Mouse (Mus musculus) liver, adult 10 weeks (tissue): ENCODE results near the gene Clip2. TPM values are rescaled to one million over a fixed set of nuclear protein-coding genes. Genes with fewer than 3 reads are reported as not detected.

ENCODE experiments used
- polyA plus RNA-seq: library from polyadenylated mRNA; stranded (reverse); fragments of 350-450 nt; fragmentation: Illumina TruSeq; extraction: RNeasy Lipid Tissue Mini Kit (QIAGEN cat#74804); gene quantifications from one replicate; pipeline ENCODE4 v1.2.3, GENCODE M21; 2014; ENCODE audit warnings: low read depth, low replicate concordance

Gene Clip2
- not detected for polyA plus RNA-seq

GRCm38 (mm10) chr5:134552110-134552972 is at the start of gene Clip2:
Clip2 (minus strand) TSS chr5:134552434.

GRCm38 (mm10) chr5:134581146-134581545 is 28.9 kb upstream of the Clip2 start, which contains the start of gene Rfc2:
Rfc2 (plus strand) TSS chr5:134581366.

GRCm38 (mm10) chr5:134560071-134560449 is 7.8 kb upstream of the Clip2 start, which contains the start of gene Syna:
Syna (minus strand) TSS chr5:134560171.

GRCm38 (mm10) chr5:134456503-134456962 is 95.7 kb downstream of the Clip2 start, which contains the start of gene Gtf2ird1:
Gtf2ird1 (minus strand) TSS chr5:134456716.

Other genes with a start within 250 kb of the Clip2 start
- 30.3 TPM for gene Gtf2i, start 237.7 kb downstream of the Clip2 start, polyA plus RNA-seq
- 8.1 TPM for gene Gtf2ird1, start 95.7 kb downstream of the Clip2 start, polyA plus RNA-seq
- gene Syna, start 7.7 kb upstream of the Clip2 start, polyA plus RNA-seq = not detected
- 5.9 TPM for gene Rfc2, start 28.9 kb upstream of the Clip2 start, polyA plus RNA-seq
- gene Lat2, start 62.6 kb upstream of the Clip2 start, polyA plus RNA-seq = 0.85 TPM
- gene Eif4h, start 87.1 kb upstream of the Clip2 start, polyA plus RNA-seq = 53.3 TPM
- gene Limk1, start 136.2 kb upstream of the Clip2 start, polyA plus RNA-seq = 0.24 TPM
- gene Eln, start 194.9 kb upstream of the Clip2 start, polyA plus RNA-seq = 0.29 TPM